Mouse (Mus musculus) urinary bladder, postnatal 36 days (tissue): ENCODE results near the gene Med28.

ENCODE experiments used
- DNase-seq, 2 experiments: peaks; one replicate each; pipeline ENCODE4 v3.0.0; 2022; ENCODE audit warnings: low spot score in 2 of 2, mixed read lengths in 1 of 2

The Med28 gene

GRCm38 (mm10) chr5:45512908-45513307 is 7.1 kb upstream of the Med28 start:
- DNase-seq = no peak

- no peak for DNase-seq
These were observed 6.5 kb upstream of the Med28 start for GRCm38 (mm10) chr5:45513511-45513910.

- no peak for DNase-seq
These were observed 5.4 kb upstream of the Med28 start for GRCm38 (mm10) chr5:45514599-45514998.

DNA sequence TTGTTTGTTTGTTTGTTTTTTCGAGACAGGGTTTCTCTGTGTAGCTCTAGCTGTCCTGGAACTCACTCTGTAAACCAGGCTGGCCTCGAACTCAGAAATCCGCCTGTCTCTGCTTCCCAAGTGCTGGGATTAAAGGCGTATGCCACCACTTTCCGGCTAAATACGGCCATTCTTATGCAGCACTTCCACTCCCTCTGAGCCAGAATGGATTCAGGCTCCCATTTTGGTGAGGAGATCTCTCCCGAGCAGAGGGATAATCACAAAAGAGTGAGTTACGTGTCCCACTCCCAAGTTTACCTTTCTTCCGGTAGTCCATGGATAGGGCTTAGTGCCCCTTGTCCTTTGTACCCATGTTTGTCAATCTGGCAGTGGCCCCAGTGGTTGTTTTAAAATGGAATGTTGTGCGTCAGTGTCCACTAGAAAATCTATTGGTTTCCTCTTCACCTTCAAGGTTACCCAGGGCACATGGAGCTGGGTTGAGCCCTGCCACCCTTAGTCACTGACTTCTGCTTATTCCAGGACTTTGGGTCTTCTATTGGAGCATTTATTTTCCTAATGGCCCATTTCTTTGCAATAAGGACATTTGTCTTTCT is 4.8 kb upstream of the Med28 start:
- DNase-seq = no peak

DNA sequence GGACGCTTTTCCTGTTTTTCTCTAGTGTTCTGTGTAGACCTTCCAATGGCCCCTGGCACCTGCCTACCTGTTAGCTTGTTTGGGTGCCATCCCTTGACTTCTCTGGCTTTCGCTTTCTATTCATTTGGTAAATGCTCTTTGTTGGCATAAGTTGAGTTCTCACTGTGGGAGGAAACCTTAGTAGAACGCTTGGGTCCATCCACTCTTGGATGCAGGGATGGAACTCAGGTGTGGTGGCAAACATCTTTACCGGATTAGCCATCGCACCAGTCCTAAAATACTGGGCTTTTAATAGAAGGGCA is 731 bp downstream of the Med28 start:
- no peak for DNase-seq

DNA sequence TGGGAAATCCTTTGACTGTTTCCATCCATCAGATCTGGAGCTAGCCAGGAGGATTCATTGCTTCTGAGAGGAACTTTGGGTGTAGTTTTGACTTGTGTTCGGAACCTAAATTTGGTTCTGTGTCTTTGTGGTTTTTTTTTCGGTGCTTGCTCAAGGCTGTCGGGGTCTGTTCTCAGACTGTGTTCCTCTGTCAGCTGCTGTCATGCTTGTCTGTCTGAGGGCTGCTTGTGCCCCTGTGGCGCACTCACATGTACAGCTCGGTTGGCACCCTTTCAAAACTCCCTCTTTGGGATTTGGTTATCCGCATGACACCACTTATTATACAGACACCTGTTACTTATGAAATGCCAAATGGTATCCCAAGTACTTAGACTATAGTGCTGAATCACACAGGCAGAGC is 1.6 kb downstream of the Med28 start:
- DNase-seq = no peak

GRCm38 (mm10) chr5:45525101-45525500 is 5.1 kb downstream of the Med28 start:
- no peak for DNase-seq

DNA sequence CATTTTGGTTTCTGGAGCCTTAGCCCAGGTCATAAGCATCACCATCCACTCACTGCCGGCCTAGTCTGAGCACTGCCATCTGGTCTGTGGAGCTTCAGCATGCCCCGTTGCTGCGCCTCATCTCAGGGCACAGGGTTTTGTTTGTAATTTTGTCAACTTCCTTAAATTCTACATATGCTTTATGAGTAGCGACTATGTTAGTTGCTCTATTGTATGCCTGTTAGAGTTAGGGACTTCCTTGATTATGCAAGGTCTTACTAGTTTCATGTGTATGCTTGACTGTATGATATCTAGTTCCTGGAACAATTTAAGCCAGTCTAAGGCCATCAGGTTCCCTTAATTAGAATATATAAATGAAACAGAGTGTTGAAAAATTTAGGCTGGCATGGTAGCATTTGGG is 6.3 kb downstream of the Med28 start:
- DNase-seq = no peak

DNA sequence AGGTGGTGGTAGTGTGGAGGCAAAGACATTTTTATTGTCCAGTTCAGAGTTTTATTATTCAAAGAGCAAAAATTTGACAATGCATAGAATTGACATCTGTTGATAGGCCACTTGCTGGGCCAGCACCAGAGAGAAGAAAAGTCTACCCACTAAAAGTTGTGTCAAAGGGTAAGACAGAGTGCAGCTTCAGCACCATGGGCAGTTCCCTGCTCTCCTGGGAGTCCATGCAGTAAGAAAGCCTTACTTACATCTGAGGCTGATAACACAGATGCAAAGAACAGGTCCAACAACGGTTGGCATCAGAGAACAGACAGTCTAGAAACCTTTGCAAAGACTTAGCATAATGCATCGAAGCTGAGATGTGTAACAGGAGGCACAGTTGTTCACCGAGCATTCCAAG is 9.7 kb downstream of the Med28 start:
- no peak for DNase-seq

GRCm38 (mm10) chr5:45534319-45535098 is 14.5 kb downstream of the Med28 start:
- peak; percentile 17 to 25 for DNase-seq

- DNase-seq = no peak
These were observed 15.1 kb downstream of the Med28 start for GRCm38 (mm10) chr5:45535177-45535576.

GRCm38 (mm10) chr5:45539502-45539901 is 19.5 kb downstream of the Med28 start:
- no peak for DNase-seq

GRCm38 (mm10) chr5:45543374-45543773 is 23.3 kb downstream of the Med28 start:
- no peak for DNase-seq

- no peak for DNase-seq
These were observed 29.6 kb downstream of the Med28 start for GRCm38 (mm10) chr5:45549586-45549985.

- no peak for DNase-seq
These were observed 44.0 kb downstream of the Med28 start for GRCm38 (mm10) chr5:45564054-45564453.

DNA sequence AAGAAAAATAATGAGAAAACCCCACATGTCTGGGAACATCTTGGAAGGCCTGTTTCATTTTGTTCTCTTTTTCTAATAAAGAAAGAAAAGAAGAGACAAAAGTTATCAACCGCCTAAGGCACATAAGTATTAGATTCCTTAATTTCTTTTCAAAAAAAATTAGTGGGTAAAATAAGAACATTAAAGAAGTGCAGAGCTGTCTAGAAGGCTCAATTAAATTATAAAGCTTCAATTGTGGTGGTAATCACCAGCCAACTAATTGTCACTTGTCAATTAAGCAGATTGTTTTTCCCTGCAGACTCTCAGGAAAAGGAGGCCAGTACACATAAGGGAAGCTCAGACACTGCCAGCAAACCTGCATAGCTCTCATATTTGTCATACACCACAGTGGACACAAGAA is 45.8 kb downstream of the Med28 start:
- DNase-seq = no peak

GRCm38 (mm10) chr5:45572816-45573215 is 52.8 kb downstream of the Med28 start:
- DNase-seq = no peak

DNA sequence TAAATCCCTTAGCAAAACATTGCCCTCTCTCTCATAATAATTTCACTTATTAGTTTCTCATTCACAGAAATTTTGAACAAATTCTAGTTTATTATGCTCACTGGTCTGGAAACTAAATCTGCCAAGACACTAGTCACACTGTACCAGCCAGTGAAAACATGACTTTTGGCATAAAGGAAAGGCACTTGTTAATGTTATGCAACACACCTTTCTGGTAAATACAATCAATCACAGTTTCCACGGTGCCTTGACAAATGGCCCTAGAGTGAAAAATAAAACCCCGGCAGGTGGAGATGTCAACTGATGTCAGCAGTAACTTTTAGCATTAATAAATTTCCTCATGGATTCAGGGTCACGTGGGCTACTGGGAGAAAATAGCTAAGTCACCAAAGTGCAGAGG is 56.7 kb downstream of the Med28 start:
- DNase-seq = no peak

DNA sequence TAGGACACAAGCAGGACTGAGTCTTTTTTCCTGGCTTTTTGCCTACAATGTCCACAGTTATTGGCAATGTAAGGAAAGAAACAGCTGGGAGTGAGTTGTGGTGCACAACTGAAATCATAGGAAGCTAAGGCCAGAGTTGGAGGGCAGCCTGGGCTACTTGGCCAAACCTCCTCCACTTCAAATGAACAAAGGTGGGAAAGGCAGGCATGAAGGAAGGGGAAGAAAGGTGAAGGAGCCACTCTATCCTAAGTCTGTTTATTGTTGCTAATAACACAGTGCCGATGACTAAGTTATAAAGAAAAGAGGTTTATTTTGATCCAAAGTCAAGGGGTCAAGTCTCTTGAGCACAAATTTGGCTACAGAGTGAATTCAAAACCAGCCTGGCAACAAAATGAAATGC is 57.3 kb downstream of the Med28 start:
- DNase-seq = no peak
